Mouse (Mus musculus) heart, postnatal 0 days (tissue): ENCODE results near the gene Anapc4.

ENCODE experiments used
- CTCF ChIP-seq: IDR thresholded peaks from 2 replicates; pipeline ENCODE4 v1.5.1; 2016; ENCODE audit warnings: antibody characterized with exemption, control low read depth, low read depth
- EP300 ChIP-seq: IDR thresholded peaks from 2 replicates; pipeline ENCODE4 v1.6.1; 2016; ENCODE audit warnings: antibody characterized with exemption, low read depth

DNA sequence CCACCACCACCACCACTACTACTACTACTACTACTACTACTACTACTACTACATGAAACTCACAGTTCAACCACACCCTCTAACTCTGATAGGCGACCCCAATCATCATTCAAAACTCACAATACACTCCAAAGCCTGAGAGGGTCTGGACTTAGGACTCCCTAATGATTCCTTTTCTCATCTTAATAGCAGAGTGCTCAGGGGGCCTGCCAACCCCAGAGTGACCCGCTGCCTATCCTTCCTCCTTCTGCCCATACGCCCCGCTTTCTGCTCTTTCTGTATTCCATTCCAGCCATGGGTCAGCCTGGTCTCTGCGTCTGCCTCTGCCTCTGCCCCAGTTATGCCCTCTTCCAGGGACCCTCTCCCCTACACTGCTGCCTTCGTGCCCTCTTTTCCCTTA, 46.1 kb downstream of the Anapc4 start:
- TF ChIP-seq EP300, result no peak
- no peak for TF ChIP-seq CTCF
